ENCODE assay signal across 13 mouse cellular contexts in the genomic region with DNA sequence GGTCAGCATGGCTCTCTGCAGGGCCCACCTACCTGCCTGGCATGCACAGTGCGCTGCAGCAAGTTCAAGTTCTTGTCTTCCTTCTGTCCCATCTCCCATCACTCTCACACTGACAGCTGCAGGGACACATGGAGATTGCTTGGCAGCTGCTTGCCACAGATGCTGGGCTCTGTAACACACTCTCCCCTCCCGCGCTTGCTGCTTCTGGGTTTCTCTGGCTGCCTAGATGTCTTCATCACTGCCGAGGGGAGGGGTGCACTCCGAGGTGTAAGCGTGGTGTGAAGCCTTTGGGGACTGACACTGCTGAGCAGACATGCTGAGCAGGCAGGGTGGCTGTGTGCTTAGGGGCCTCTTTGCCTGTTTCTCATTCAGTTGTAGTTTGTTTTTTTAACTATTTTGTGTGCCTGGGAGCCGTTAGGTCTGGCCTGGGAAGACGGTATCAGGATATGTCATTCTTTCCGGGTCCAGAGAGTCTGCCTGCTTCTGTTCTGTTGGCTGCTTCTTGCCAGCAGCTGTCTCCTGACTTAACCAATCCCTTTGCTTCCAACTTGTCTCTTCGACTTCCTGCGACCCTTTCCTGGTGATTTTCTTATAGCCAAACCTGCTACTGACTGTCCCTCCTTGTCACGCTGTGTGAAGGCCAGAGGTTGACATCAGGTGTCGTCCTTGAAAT.
DNase-seq lines count a peak whose midpoint lies in the region; ATAC-seq and TF ChIP-seq lines count a peak whose summit lies in the region.
"Had no signal": no experiment of that assay in that cellular context is flagged by ENCODE, and none has a peak within 500 bp of the region (broad histone marks: within the 10 kb centered on the region; RNA-seq: fewer than 3 reads in every experiment).

No protein-coding gene starts in this region.

- no peaks in the 10 kb centered on the region for H3K36me3 ChIP-seq in forebrain, embryonic 13.5 days (ENCODE audit: poor library complexity, severe bottlenecking)
- no peaks in the 10 kb centered on the region for H3K36me3 ChIP-seq in forebrain, embryonic 12.5 days (replicated peaks)
- H3K36me3 ChIP-seq in lung, postnatal 0 days (ENCODE audit: insufficient read depth, low read length) = no peaks in the 10 kb centered on the region
- H3K36me3 ChIP-seq: lung, embryonic 15.5 days had no signal

- TF ChIP-seq EP300 in lung, postnatal 0 days (IDR thresholded peaks at IDR 0.05) = no peak

- no peak overlapping the region for H3K9ac ChIP-seq in forebrain, embryonic 13.5 days
- no peak overlapping the region for H3K9ac ChIP-seq in forebrain, embryonic 12.5 days
- no peak overlapping the region for H3K9ac ChIP-seq in lung, postnatal 0 days (replicated peaks; ENCODE audit: low read depth)
- H3K9ac ChIP-seq: lung, embryonic 15.5 days had no signal

- H3K4me1 ChIP-seq in forebrain, embryonic 13.5 days = no peaks in the 10 kb centered on the region
- H3K4me1 ChIP-seq in forebrain, embryonic 12.5 days = no peaks in the 10 kb centered on the region
- H3K4me1 ChIP-seq in lung, postnatal 0 days (ENCODE audit: insufficient read depth, low read depth, low read length) = no peaks in the 10 kb centered on the region
- H3K4me1 ChIP-seq: lung, embryonic 15.5 days had no signal

- H3K4me2 ChIP-seq in forebrain, embryonic 13.5 days = no peak overlapping the region
- H3K4me2 ChIP-seq in forebrain, embryonic 12.5 days = no peak overlapping the region
- no peak overlapping the region for H3K4me2 ChIP-seq in lung, postnatal 0 days (replicated peaks; ENCODE audit: low read depth, low read length)
- H3K4me2 ChIP-seq: lung, embryonic 15.5 days had no signal

- H3K9me3 ChIP-seq in forebrain, embryonic 13.5 days (replicated peaks) = peaks cover 9% of the 10 kb centered on the region
- H3K9me3 ChIP-seq in forebrain, embryonic 12.5 days = peaks cover 15% of the 10 kb centered on the region; the same call in 1 of the 2 replicates
- no peaks in the 10 kb centered on the region for H3K9me3 ChIP-seq in lung, postnatal 0 days (ENCODE audit: low read length)
- H3K9me3 ChIP-seq: lung, embryonic 15.5 days had no signal

- H3K27ac ChIP-seq in forebrain, embryonic 13.5 days = no peak overlapping the region
- H3K27ac ChIP-seq in forebrain, embryonic 12.5 days = no peak overlapping the region
- H3K27ac ChIP-seq in lung, postnatal 0 days (ENCODE audit: low read length) = no peak overlapping the region
- H3K27ac ChIP-seq: lung, embryonic 15.5 days had no signal

- H3K27me3 ChIP-seq in forebrain, embryonic 13.5 days = no peaks in the 10 kb centered on the region
- no peaks in the 10 kb centered on the region for H3K27me3 ChIP-seq in forebrain, embryonic 12.5 days
- no peaks in the 10 kb centered on the region for H3K27me3 ChIP-seq in lung, postnatal 0 days (replicated peaks; ENCODE audit: insufficient read depth, low read length)
- H3K27me3 ChIP-seq: lung, embryonic 15.5 days had no signal

- intact Hi-C loops in heart, postnatal 10 days (cut with DNase I) = no loop called here

- no peak overlapping the region for H3K4me3 ChIP-seq in forebrain, embryonic 13.5 days
- H3K4me3 ChIP-seq in forebrain, embryonic 12.5 days (replicated peaks) = no peak overlapping the region
- H3K4me3 ChIP-seq in lung, postnatal 0 days (ENCODE audit: low read depth, low read length) = no peak overlapping the region
- H3K4me3 ChIP-seq: lung, embryonic 15.5 days had no signal

- peak; percentile 17 for DNase-seq in lung, postnatal 0 days (ENCODE audit: low spot score)
- no peak for DNase-seq in lung, postnatal 25 days (ENCODE audit: low spot score)
- peak; percentile 33 to 42 for DNase-seq in heart, postnatal 10 days
- peak; percentile 49 to 62 for DNase-seq in right cerebral cortex, postnatal 10 days (ENCODE audit: low spot score in 2 of 2)
- no peak for DNase-seq in kidney, postnatal 36 days
- no peak for DNase-seq in ovary, postnatal 36 days (ENCODE audit: low spot score)
- DNase-seq: cerebellum, adult 8-10 months; gastrocnemius, postnatal 36 days; kidney, postnatal 10 days; thymus, postnatal 36 days had no signal

- 77% methylated on average over 13 of the region's 13 CpGs for WGBS in forebrain, embryonic 13.5 days
- 82% methylated on average over 13 of the region's 13 CpGs for WGBS in forebrain, embryonic 12.5 days
- 32% methylated on average over 13 of the region's 13 CpGs for WGBS in lung, postnatal 0 days

- TF ChIP-seq CTCF in lung, postnatal 0 days (IDR thresholded peaks at IDR 0.05) = no peak

- peak; percentile 24; the same call in 1 of the 2 replicates for ATAC-seq in forebrain, embryonic 13.5 days
- no peak for ATAC-seq in forebrain, embryonic 12.5 days (ENCODE audit: low FRiP score)
- 0 out of 2 replicates have a peak, but pooled peaks have one; percentile 26 for ATAC-seq in lung, postnatal 0 days

Comparison
In these comparisons a context has a peak if more than half of its experiments do, and no peak if none do; other contexts are left out.
1. DNase-seq: peak in lung, postnatal 0 days (single experiment), heart, postnatal 10 days (2 of 2) and right cerebral cortex, postnatal 10 days (2 of 2); none in lung, postnatal 25 days (single experiment), kidney, postnatal 36 days (0 of 2) and ovary, postnatal 36 days (single experiment).